Mouse (Mus musculus): ENCODE results near the gene Fam83g. TPM values are rescaled to one million over a fixed set of nuclear protein-coding genes. Genes with fewer than 3 reads are reported as not detected.
"Not testable (repeated sequence)": the region's sequence is repeated elsewhere in the genome, so short reads cannot be mapped to it uniquely, and the experiment has no call there.

Gene Fam83g
- polyA plus RNA-seq (2014; fragmentation: Nextera tagmentation; extraction: Ambion mirVana): 0.76 and 0.84 TPM in 2 replicates

GRCm38 (mm10) chr11:61683907-61684731 is at the start of gene Fam83g:
TSS of gene Fam83g (plus strand) at chr11:61684091.
- Histone ChIP-seq H3K9me3 (replicated peaks; ENCODE audit: control insufficient read depth, low read length) (no peaks in the 10 kb centered on the region), H3K27ac (replicated peaks; ENCODE audit: low read depth, low read length) (no peak within 1 kb of the TSS), H3K36me3 (replicated peaks; ENCODE audit: control insufficient read depth, insufficient read depth, low read depth, low read length) (no peaks in the 10 kb centered on the region), H3K27me3 (ENCODE audit: control insufficient read depth, insufficient read depth, low read length) (peaks cover 14% of the 10 kb centered on the region), H3K4me1 (ENCODE audit: control insufficient read depth, insufficient read depth, low read length) (no peaks in the 10 kb centered on the region; the same call in 1 of the 2 replicates), H3K4me2 (ENCODE audit: low read depth, low read length) (peak within 1 kb of the TSS; percentile 62), H3K9ac (replicated peaks; ENCODE audit: low read length) (peak within 1 kb of the TSS; percentile 26; the same call in 1 of the 2 replicates), H3K4me3 (ENCODE audit: low read depth, low read length) (peak within 1 kb of the TSS; percentile 38)
- ATAC-seq (replicated peaks; ENCODE audit: insufficient number of reproducible peaks, low FRiP score, low TSS enrichment, low read depth) (0 out of 2 replicates have a peak, but pooled peaks have one; percentile 68), DNase-seq (ENCODE audit: low spot score) (peak; percentile 60)
- WGBS: 4% methylated on average over 69 of the region's 76 CpGs

- 91% methylated on average over 3 of the region's 4 CpGs for WGBS
- not testable (repeated sequence) for H3K9me3 ChIP-seq (replicated peaks; ENCODE audit: control insufficient read depth, low read length); H3K27ac ChIP-seq (replicated peaks; ENCODE audit: low read depth, low read length); H3K4me1 ChIP-seq (ENCODE audit: control insufficient read depth, insufficient read depth, low read length); DNase-seq (ENCODE audit: low spot score); H3K4me2 ChIP-seq (ENCODE audit: low read depth, low read length); H3K27me3 ChIP-seq (ENCODE audit: control insufficient read depth, insufficient read depth, low read length); H3K9ac ChIP-seq (replicated peaks; ENCODE audit: low read length); H3K4me3 ChIP-seq (ENCODE audit: low read depth, low read length); ATAC-seq (replicated peaks; ENCODE audit: insufficient number of reproducible peaks, low FRiP score, low TSS enrichment, low read depth); H3K36me3 ChIP-seq (replicated peaks; ENCODE audit: control insufficient read depth, insufficient read depth, low read depth, low read length)
Measured at GRCm38 (mm10) chr11:61636309-61636708, 47.6 kb upstream of the Fam83g start.

GRCm38 (mm10) chr11:61637413-61637812 is 46.5 kb upstream of the Fam83g start:
- 40% methylated on average over 1 of the region's 1 CpGs for WGBS
- no peaks in the 10 kb centered on the region for H3K4me1 ChIP-seq (ENCODE audit: control insufficient read depth, insufficient read depth, low read length)
- ATAC-seq (replicated peaks; ENCODE audit: insufficient number of reproducible peaks, low FRiP score, low TSS enrichment, low read depth): no peak
- H3K36me3 ChIP-seq (replicated peaks; ENCODE audit: control insufficient read depth, insufficient read depth, low read depth, low read length): no peaks in the 10 kb centered on the region
- H3K9me3 ChIP-seq (replicated peaks; ENCODE audit: control insufficient read depth, low read length): no peaks in the 10 kb centered on the region
- no peak overlapping the region for H3K4me3 ChIP-seq (ENCODE audit: low read depth, low read length)
- H3K27ac ChIP-seq (replicated peaks; ENCODE audit: low read depth, low read length): no peak overlapping the region
- H3K9ac ChIP-seq (replicated peaks; ENCODE audit: low read length): no peak overlapping the region
- no peaks in the 10 kb centered on the region for H3K27me3 ChIP-seq (ENCODE audit: control insufficient read depth, insufficient read depth, low read length)
- DNase-seq (ENCODE audit: low spot score): no peak
- H3K4me2 ChIP-seq (ENCODE audit: low read depth, low read length): no peak overlapping the region

- H3K27me3 ChIP-seq (ENCODE audit: control insufficient read depth, insufficient read depth, low read length): no peaks in the 10 kb centered on the region
- H3K4me3 ChIP-seq (ENCODE audit: low read depth, low read length): no peak overlapping the region
- H3K4me1 ChIP-seq (ENCODE audit: control insufficient read depth, insufficient read depth, low read length): no peaks in the 10 kb centered on the region
- WGBS: 89% methylated on average over 3 of the region's 3 CpGs
- ATAC-seq (replicated peaks; ENCODE audit: insufficient number of reproducible peaks, low FRiP score, low TSS enrichment, low read depth) (no peak), DNase-seq (ENCODE audit: low spot score) (no peak)
- no peaks in the 10 kb centered on the region for H3K36me3 ChIP-seq (replicated peaks; ENCODE audit: control insufficient read depth, insufficient read depth, low read depth, low read length)
- H3K9ac ChIP-seq (replicated peaks; ENCODE audit: low read length): no peak overlapping the region
- no peaks in the 10 kb centered on the region for H3K9me3 ChIP-seq (replicated peaks; ENCODE audit: control insufficient read depth, low read length)
- H3K27ac ChIP-seq (replicated peaks; ENCODE audit: low read depth, low read length): no peak overlapping the region
- no peak overlapping the region for H3K4me2 ChIP-seq (ENCODE audit: low read depth, low read length)
Measured at GRCm38 (mm10) chr11:61637856-61638255, 46.0 kb upstream of the Fam83g start.

GRCm38 (mm10) chr11:61638764-61639536 is 44.9 kb upstream of the Fam83g start:
- no peaks in the 10 kb centered on the region for H3K9me3 ChIP-seq (replicated peaks; ENCODE audit: control insufficient read depth, low read length)
- no peak overlapping the region for H3K9ac ChIP-seq (replicated peaks; ENCODE audit: low read length)
- H3K27me3 ChIP-seq (ENCODE audit: control insufficient read depth, insufficient read depth, low read length): no peaks in the 10 kb centered on the region
- no peak overlapping the region for H3K4me3 ChIP-seq (ENCODE audit: low read depth, low read length)
- H3K27ac ChIP-seq (replicated peaks; ENCODE audit: low read depth, low read length): no peak overlapping the region
- no peak overlapping the region for H3K4me2 ChIP-seq (ENCODE audit: low read depth, low read length)
- ATAC-seq (replicated peaks; ENCODE audit: insufficient number of reproducible peaks, low FRiP score, low TSS enrichment, low read depth) (no peak), DNase-seq (ENCODE audit: low spot score) (no peak)
- 82% methylated on average over 12 of the region's 12 CpGs for WGBS
- no peaks in the 10 kb centered on the region for H3K36me3 ChIP-seq (replicated peaks; ENCODE audit: control insufficient read depth, insufficient read depth, low read depth, low read length)
- H3K4me1 ChIP-seq (ENCODE audit: control insufficient read depth, insufficient read depth, low read length): no peaks in the 10 kb centered on the region

- ATAC-seq (replicated peaks; ENCODE audit: insufficient number of reproducible peaks, low FRiP score, low TSS enrichment, low read depth) (no peak), DNase-seq (ENCODE audit: low spot score) (no peak)
- Histone ChIP-seq H3K4me3 (ENCODE audit: low read depth, low read length) (no peak overlapping the region), H3K9me3 (replicated peaks; ENCODE audit: control insufficient read depth, low read length) (no peaks in the 10 kb centered on the region), H3K9ac (replicated peaks; ENCODE audit: low read length) (no peak overlapping the region), H3K4me1 (ENCODE audit: control insufficient read depth, insufficient read depth, low read length) (no peaks in the 10 kb centered on the region), H3K27ac (replicated peaks; ENCODE audit: low read depth, low read length) (no peak overlapping the region), H3K36me3 (replicated peaks; ENCODE audit: control insufficient read depth, insufficient read depth, low read depth, low read length) (no peaks in the 10 kb centered on the region), H3K27me3 (ENCODE audit: control insufficient read depth, insufficient read depth, low read length) (no peaks in the 10 kb centered on the region), H3K4me2 (ENCODE audit: low read depth, low read length) (no peak overlapping the region)
- whole genome bisulfite sequencing: 94% methylated on average over 5 of the region's 6 CpGs
Measured at GRCm38 (mm10) chr11:61639601-61640177, 44.2 kb upstream of the Fam83g start.

- not testable (repeated sequence) for H3K4me3 ChIP-seq (ENCODE audit: low read depth, low read length); DNase-seq (ENCODE audit: low spot score); H3K9me3 ChIP-seq (replicated peaks; ENCODE audit: control insufficient read depth, low read length); H3K36me3 ChIP-seq (replicated peaks; ENCODE audit: control insufficient read depth, insufficient read depth, low read depth, low read length); H3K9ac ChIP-seq (replicated peaks; ENCODE audit: low read length); H3K27me3 ChIP-seq (ENCODE audit: control insufficient read depth, insufficient read depth, low read length); ATAC-seq (replicated peaks; ENCODE audit: insufficient number of reproducible peaks, low FRiP score, low TSS enrichment, low read depth); H3K27ac ChIP-seq (replicated peaks; ENCODE audit: low read depth, low read length); H3K4me1 ChIP-seq (ENCODE audit: control insufficient read depth, insufficient read depth, low read length); H3K4me2 ChIP-seq (ENCODE audit: low read depth, low read length)
- WGBS: 78% methylated on average over 9 of the region's 9 CpGs
Measured at GRCm38 (mm10) chr11:61640585-61640984, 43.3 kb upstream of the Fam83g start.
